Mouse (Mus musculus) heart, postnatal 0 days (tissue): ENCODE measurements around the gene Rasgrp3.

Source experiments
- CTCF ChIP-seq: IDR thresholded peaks from 2 replicates; pipeline ENCODE4 v1.5.1; 2016; ENCODE audit warnings: antibody characterized with exemption, control low read depth, low read depth
- EP300 ChIP-seq: IDR thresholded peaks from 2 replicates; pipeline ENCODE4 v1.6.1; 2016; ENCODE audit warnings: antibody characterized with exemption, low read depth

DNA sequence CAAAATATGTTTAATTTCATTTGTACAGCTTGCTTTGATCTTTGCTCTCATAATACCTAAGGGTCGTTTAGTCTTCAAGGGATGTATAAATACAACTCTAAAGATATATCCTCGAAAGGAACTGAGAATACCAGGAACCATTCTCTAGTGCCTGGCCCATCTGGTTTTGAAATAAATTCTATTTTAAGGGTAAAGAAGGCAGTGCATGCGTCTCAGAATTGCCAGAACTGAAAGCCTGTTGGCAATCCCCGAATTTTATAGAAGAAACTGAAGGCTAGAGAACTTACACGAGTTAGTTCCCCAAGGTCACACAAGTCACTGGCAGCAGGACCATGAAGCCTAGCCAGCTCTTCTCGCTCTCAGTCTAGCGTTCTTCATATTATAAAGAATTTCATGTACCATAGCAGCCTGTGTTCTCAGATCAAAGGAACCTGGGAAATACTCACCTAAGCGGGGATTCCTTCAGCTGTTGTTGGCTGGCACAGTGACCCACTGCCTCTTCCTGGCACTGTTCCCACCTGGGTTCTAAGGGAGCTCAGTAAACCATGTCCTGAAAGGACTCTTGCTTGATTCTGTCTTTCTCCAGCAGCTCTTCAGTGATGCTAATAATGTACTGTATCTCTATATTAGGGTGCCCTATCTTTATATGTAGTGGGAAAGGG is 83.7 kb downstream of the Rasgrp3 start:
- TF ChIP-seq EP300 (no peak), CTCF (no peak)
